Mouse (Mus musculus) heart, adult 18-20 months (tissue): ENCODE data around the gene Cntnap2. TPM values are rescaled to one million over a fixed set of nuclear protein-coding genes. Genes with fewer than 3 reads are reported as not detected.
"Not testable (repeated sequence)": the region's sequence is repeated elsewhere in the genome, so short reads cannot be mapped to it uniquely, and the experiment has no call there.

Experiments
- DNase-seq, 2 experiments: peaks; one replicate each; pipeline ENCODE4 v3.0.0; 2021 to 2022; ENCODE audit warnings: mixed read lengths in 1 of 2
- total RNA-seq, 2 experiments: library from RNA; stranded (reverse); gene quantifications; 2 replicates each; pipeline ENCODE4 v1.2.3; 2021

Gene Cntnap2
- total RNA-seq, 2 experiments from 2014 or later = 0.23 TPM; not detected in 1

DNA sequence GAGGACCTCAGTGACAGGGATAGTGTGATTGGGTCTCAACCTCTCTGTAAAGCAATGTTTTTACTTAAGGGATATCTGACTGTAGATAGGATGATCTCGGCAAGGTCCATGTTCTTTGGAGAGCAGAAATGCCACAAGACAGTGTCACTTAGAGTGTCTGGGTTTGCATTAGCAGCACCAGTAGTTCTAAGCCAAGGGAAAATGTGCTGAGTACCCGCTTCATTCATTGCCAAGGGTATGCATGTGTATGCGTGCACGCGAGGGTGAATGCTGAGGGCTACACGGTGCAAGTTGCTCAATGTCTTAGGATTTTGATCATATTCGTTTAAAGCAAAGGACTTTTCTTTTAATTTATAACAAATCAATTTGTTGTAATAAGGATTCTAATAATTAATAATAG lies 2185.5 kb downstream of the Cntnap2 start:
- no peak for DNase-seq

DNA sequence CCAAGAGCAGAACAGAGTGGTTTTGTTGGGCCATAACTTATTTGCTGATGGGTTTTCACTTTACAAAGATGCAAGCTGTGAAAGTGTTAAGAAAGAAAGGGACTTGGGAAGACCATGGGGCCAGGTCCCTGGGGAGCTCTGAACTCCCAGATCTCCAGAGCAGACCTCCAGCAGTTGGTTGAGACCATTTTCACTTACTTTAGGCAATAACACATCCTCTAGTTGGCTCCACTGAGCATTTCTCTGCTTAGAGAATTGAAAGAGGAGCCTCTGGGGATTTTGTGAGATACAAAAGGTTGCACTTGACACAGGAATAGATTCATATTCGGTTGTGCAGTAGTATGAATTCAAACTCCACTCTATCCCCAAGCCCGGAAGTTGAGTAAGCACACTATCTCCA lies 2196.1 kb downstream of the Cntnap2 start:
- DNase-seq = no peak

DNA sequence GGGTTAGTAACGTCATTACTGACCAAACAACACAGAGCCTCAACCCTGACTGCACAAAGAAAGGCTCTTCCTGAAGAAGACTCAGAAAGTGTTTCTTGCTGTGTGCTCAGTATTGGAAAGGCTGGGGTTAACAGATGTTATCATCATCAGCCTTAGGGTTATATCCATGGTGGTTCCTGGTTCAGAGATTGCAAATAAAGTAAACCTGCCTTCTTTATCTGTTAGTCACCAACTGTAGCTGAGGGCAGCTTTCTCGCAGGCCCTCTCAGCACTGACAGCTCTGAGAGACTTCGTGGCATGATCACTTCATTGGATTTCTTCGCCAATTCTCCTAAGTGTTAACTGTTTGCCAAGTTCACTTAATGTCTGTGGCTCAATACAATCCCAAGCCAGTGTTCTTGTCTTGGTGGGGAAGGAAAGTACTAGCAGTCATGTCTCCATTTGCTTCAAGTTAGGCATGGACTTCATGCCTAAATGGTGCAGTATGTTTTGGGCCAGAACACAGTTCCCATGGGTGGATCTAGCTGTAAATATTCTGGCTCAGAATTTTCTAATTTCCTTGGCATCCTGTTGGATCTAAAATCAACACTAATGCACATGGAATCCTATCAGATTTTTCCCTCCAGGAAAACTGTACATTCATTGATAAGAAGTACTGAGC lies 2197.2 kb downstream of the Cntnap2 start:
- DNase-seq = no peak

DNA sequence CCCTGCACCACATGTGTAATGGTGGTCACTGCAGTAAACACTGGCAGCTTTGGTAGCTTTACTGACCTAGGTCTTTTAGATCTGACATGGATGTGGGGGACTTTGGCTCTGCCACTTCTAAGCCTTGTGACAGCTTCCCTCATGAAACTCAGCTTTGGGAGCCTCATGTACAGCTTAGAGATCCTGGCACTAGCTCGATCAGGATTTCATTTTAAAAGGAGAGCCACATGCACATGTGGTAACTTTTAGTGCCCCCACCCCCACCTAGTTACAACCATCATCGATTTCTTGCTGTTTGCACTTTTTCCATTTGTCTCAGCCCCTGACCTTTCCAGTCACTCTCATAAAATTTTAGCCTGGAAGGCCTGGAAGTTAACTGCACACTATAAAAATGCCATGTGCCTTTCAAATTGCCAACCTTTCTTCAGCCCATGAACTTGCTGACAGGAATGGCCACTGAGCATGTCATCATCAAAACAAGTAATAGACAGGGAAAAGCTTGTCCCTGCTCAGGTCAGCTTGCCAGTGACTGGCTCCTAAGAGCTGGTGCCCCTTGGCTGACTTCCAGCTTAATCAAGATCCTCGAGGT lies 2197.9 kb downstream of the Cntnap2 start:
- DNase-seq = no peak

DNA sequence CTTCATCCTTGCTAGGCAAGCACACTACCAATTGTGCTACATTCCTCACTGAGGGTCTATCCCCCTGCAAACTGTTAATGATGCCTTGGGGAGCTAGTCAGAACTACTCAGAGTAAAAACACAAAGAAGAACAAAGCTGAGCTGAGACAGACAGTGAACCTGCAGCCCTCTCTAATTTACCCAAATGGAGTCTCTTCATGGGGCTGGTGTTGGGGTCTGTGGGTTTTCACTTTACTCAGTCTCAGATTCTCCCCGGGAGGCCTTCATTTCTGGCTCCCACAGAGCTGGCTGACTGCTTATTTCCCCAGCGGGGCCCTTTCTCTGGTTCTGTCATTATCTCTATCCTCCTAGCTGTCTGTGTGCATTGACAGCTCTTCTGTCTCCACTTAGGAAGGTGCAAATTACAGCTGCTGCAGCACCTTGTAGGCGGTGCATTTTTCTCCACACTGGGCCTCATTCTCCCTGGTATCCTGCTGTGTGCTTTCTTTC lies 2200.5 kb downstream of the Cntnap2 start:
- DNase-seq = no peak

DNA sequence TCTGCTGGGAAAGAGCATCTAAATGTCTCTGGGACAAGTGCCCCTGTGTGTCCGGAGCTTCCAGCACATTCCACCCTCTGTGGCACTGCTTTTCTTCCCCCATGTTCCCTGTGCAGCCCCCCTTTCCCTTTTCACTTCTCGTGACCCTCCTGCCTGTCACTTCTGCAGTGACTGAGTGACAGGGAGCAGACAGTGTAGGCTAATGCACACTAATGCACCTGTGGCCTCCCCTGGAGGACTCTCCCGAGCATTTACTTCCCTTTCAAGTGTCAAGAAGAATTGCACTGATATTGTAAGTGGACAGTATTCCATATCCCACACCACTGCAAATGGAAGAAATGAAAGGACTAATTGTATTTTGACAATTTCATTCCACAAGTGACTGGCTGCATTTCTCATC lies 2208.1 kb downstream of the Cntnap2 start:
- DNase-seq = no peak

DNA sequence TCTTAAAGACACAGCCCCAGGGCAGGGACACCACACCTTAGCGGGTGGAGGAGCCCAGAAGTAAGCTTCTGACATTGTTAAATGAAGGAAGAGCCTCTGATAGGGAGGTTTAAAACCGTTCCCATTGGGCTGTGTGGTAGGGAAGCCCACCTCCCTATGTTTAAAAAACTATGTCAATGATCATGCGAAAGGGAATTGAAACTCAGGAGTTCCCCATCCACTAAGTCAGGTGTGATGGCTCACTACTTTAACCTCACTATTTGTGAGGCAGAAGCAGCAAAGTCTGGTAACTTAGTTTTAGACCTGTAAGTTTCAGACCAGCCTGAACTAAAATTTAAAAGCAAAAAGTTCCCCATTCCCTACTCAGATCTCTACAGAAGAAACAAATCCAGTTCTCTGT lies 2210.3 kb downstream of the Cntnap2 start:
- DNase-seq = no peak

DNA sequence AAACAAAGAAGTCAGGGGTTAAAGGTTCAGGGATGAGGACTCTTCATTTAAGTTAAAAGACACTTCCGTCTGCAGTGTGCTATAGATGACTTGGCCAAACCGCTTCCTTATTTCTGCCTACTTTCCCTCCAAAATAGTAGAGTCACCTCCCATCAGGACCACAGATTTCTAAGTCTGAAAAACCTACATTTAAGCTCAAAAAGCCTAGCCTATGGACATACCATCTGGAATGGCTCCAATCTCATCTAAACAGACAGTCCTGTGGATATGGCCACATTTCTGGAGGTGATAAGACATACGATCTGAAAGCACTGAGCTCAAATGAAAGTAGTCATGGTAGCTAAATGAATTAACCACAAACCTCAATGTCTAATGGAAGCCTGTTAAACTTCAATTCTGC lies 2212.4 kb downstream of the Cntnap2 start:
- DNase-seq = no peak

DNA sequence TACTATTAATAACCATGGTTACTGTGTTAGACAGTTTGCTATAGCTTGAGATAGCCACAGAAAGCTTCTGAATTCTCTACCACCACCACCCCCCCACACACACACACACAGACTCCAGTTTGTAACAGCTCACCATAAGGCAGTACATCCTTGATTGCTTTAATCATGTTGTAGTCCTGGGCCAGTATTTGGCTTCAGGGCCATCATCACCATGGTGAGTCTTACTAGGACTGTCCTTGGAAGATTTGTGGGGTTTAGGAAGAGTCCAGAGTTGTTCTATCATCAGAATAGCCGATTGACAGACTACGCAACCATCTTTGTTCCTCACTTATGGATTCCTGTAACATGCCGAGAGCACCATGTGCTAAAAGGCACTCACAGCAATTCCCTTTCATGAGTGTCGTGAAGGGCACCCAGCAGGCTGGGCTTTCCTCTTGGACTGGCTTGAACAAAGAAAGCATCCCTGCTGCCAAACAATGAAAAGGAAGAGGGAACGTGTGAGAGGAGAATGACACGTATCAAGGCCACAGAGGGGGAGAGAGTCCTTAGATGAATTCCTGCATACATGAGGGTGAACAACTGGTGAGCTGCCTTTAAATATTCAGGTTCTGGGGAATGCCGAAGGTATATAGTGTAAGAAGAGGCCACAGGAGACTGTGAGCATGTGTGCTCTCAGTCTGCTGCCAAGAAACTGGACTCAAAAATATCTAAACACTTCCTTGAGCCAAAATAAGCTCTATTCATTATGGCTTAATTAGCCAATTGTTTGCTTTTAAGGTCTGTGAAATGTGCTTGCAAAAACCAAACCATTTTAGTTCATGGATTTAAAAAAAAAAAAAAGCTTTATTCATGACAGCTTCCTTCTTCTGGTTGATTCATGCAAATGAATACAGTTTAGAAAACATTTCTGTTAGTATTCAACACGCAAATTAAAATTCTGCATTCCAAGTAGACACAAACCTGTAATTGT lies 2213.7 kb downstream of the Cntnap2 start:
- no peak for DNase-seq

DNA sequence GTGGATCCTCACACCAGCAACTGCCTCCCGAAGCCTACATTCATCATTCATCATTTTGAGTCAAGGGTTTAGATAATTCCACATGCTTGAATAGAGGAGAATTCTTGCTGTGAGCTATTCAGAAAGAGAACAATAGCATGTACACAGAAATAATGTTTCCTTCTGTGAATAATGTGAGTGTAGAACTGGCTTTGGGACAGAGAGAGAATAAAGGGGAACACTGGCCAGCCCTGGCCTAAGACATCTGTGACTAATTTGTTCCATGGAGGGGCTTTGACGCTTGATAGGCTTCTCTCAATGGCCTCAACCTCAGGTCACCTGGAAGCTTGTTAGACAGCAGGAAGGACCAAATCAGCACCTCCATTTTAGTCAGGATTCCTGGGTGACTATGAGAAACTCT lies 2215.9 kb downstream of the Cntnap2 start:
- no peak for DNase-seq

DNA sequence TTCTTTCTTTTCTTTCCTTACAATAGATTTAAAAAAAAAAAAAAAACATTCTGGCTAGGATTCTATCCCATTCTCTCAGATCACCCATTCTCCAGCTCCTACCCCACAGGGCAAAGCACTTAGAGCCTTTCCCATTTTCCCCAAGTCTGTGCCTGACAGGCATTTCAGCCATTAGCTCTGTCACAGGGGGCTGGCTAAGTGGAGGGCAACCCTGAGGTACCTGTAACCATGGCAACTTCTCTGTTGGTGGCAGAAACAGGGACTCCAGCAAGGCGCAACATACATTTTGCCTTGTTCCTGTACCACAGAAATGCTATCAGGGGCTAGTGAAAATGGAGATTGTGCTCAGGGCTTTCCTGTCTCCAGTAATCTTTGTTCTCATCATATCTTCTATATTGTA lies 2220.0 kb downstream of the Cntnap2 start:
- DNase-seq = no peak

DNA sequence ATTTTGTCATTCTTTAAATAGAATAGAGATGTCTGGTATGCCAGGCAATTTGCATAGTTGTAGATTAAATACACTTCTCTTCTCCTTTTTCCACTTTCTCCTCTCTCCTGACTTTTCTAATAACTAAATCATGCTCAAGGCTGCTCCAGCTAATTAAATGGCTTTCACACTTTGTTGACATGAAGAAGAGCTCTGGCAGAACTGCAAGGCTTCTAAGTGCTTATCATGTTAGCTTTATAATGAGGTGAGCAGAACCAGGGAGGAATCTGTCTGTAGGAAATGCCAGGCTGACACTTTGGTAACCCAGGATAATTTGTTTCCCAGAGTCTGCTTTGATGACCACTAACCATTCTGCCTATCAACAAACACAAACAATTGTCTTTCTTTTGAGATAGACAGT lies 2222.4 kb downstream of the Cntnap2 start:
- DNase-seq = no peak

DNA sequence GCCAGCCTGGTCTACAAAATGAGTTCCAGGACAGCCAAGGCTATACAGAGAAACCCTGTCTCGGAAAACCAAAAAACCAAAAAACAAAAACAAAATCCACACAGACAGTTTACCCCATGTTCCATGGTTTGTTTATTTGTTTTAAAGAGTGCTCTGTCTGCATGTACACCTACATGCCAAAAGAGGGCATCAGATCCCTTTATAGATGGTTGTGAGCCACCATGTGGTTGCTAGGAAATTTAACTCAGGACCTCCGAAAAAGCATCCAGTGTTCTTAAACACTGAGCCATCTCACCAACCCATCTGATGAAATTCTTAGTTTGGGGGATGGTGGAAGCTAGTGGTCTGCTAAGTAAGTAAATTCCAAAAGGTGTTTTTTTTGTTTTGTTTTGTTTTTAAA lies 2225.6 kb downstream of the Cntnap2 start:
- DNase-seq = no peak

DNA sequence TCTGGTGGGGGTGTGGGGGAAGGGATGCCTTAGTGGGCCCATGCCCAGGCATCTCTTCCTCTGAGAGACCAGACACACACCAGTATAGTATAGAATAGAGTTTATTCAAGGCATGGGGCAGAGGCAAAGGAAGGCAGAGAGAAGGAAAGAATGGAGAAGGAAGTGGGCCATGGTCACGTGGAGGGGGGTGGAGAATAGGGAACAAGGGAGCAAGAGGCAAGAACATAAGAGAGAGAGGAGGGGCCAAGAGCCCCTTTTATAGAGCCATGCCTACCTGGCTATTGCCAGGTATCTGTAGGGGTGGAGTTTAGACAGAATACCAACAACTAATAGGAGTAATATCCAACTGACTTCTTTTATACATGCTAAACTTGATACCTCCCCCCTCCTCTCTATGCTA lies 2226.6 kb downstream of the Cntnap2 start:
- DNase-seq = no peak

DNA sequence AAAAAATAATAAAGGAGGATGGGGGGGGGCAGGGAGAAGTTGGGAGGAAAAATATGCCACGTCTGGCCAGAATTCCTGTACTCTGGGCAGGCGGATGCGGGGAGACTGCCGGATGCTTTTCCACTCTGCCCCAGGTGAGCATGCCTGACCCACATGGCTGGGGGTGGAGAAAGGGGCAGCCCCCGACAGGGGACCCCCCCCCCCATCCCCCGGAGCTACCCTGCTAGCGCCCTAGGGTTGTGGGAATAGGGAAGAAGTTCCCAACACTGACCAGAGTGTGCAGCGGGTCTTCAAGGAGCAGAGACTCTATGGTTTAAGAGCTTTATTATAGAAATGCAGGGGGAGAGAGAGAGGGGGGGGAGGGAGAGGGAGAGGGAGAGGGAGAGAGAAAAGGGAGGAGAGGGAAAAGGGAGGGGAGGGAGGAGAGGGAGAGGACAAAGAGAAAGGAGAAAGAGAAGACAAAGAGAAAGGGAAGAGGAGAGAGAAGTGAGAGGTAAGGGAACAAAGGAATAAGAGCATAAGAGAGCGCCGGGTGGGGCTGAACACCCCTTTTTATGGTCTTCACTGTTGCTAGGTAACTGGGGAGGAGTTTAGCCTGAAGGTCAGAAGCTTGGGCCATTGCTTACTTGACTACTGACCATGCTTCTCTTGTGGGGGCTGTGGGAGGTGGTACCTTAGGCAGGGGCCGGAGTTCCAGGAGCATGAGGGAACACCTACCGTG lies 2227.2 kb downstream of the Cntnap2 start:
- not testable (repeated sequence) for DNase-seq

DNA sequence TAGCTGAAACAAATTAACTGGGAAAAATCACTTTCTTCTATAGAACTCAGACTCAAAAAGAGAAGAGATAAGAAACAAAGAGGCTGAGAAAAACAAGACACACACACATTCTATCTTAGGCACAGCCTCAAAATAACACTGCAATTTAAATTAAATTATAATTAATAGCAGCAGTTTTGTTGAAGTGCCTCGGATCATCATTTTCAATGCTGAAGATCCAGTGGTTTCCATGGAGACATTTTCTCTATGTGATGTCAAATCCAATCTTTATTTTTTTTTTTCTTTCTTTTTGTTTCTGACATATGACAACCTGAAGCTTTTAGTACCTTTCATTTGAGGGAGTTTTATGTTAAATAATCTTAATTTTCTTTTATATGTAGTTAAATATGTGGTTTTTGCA lies 2228.6 kb downstream of the Cntnap2 start:
- DNase-seq = no peak

DNA sequence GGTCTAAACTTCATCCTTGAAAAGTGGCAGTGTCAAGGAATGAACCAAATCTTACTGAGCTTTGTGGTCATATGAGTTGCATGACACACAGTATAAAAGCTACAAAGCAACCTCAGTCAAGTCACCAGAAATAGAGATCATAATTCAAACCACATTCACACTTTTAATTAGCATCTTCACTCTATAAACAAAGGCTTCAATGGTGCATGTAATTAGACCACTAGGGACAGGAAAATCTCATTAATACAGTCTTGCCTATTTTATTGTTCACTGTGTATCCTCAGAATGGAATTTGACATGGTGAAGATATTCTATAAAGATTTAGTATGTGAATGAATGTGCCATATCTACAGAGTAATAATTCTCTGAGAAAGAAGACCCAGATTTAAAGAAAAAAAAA lies 2232.8 kb downstream of the Cntnap2 start:
- DNase-seq = no peak

DNA sequence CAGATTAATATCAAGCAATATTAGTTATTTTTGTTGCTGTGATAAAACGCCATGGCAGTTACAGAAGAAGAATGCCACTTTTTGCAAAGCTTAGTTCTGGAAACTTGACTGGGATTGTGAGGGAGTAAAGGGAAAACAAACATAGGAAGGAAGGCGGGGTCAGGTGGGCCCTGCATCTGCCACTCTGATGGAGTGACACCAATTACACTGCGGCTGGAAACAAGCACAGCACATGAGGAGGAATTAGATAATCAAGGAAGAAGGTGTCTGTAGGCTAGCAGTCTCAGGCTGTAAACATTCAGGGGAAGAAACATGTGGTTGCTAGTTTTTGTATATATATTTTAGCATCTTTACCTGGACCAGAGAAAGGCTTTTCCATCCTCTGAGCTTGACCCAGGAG lies 2233.3 kb downstream of the Cntnap2 start:
- DNase-seq = no peak

DNA sequence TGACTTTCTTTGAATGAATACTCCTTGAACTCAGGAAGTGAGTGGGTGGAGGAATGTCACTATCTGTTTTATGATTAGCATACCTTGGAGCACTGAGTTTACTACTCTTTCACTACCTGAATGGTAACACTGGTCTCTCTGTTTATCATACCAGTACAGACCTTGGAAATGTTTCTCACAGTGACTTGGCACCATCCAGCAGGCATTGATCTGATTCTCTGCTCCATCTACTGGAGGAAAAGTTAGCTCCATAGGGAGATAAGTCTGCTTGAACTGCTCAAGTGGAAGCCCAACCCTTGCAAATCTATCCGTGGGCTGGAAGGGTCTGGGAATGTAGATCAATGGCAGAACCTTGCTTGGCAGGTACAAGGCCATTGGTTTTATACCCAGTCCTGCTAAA lies 2235.3 kb downstream of the Cntnap2 start:
- DNase-seq = no peak

DNA sequence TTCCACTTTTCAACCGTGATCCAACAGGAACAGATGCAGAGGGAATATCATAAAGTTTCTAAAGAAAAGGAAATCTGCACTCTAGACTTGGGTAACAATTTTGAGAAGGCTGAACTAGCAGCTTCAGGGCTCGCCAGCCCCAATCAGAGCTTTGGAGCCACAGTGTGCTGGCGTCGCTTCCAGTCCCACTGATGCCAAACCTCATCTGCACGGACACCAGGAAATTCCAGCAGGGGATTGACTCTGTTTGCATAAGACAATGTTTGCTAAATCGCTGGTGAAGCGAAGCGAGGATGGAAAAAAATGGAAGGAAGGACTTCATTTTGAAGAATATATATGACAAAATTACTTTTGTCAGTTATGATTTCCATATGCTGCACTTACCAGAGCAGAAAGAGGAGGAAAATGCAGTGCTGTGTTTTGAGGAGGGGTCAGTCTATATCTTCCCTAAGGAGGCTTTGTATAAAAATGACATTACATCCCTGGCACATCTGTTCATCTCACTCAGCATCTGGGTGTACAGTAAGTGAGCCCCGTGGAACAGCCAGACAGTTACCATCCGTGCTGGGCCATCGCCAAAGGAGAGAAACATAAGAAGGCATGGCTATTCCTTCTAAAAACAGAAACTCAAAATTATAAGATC lies 2245.8 kb downstream of the Cntnap2 start:
- DNase-seq = no peak

DNA sequence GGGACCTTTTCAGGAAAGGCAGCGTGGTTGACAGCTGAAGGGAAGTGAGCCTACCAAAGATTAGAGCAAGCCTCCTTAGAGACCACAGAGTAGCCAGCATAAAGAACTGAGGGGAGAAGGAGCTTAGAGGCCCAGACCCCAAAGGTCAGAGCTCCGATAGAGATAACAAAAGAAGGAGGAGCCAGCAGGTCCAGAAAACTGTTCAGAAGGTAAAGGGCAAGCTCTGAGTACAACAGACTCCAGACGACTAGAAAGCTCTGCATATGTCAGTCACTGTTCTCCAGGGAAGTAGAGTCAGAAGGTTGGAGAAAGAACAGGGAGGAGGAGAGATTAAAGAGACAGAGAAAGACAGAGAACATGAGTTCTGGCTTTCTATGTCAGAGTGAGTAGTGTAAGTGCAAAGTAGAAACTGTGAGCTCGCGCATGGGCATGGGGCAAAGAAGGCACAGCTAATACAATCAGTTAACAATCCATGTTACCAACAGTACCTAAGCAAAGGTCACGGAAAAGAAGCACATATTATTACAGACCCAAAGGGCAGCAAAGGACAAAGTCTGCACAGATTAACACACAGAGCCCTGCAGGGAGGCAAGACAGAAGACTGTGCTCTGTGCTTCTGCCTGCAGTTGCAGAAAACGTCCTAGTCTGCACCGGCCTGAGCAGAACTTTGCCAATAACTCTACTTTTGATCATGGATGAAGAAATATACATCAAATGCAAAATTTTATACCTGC lies 2247.1 kb downstream of the Cntnap2 start:
- no peak for DNase-seq
